Mouse (Mus musculus) brown adipose tissue, adult 24 weeks (tissue): Measurements from ENCODE around the gene Zmynd10. TPM values are rescaled to one million over a fixed set of nuclear protein-coding genes. Genes with fewer than 3 reads are reported as not detected.

Experiments used
- H3K27ac ChIP-seq: fragments of 200-500 bp; replicated peaks from 2 replicates; pipeline ENCODE4 v1.5.1; 2012; ENCODE audit warnings: low read depth, mild to moderate bottlenecking, low read length
- H3K4me1 ChIP-seq: fragments of 200-500 bp; 2 replicates; pipeline ENCODE4 v1.6.1; 2012; ENCODE audit warnings: low read length, mixed read lengths; ENCODE audit not compliant: control insufficient read depth, insufficient read depth, insufficient read length
- H3K4me3 ChIP-seq: fragments of 200-500 bp; 2 replicates; pipeline ENCODE4 v1.5.1; 2012; ENCODE audit warnings: low read depth, mild to moderate bottlenecking, low read length, moderate library complexity; ENCODE audit not compliant: insufficient read depth
- polyA plus RNA-seq: library from polyadenylated mRNA; stranded (reverse); fragments of >200 nt; gene quantifications from 2 replicates; pipeline ENCODE4 v1.2.4, GENCODE M21; 2012; ENCODE audit not compliant: missing spikeins, insufficient read depth, insufficient read length

Gene Zmynd10
- polyA plus RNA-seq, 1 experiment, result not detected

- Histone ChIP-seq H3K4me3 (peak overlapping the region; percentile 24; the same call in 1 of the 2 replicates), H3K4me1 (no peaks in the 10 kb centered on the region), H3K27ac (no peak overlapping the region)
Observed at GRCm38 (mm10) chr9:107526198-107527026, 20.7 kb upstream of the Zmynd10 start.

- peak within 1 kb of the TSS; percentile 90 for H3K4me3 ChIP-seq
- H3K27ac ChIP-seq, result peak within 1 kb of the TSS; percentile 80
- peaks cover 13% of the 10 kb centered on the region for H3K4me1 ChIP-seq
Observed at GRCm38 (mm10) chr9:107533791-107534407, 13.2 kb upstream of the Zmynd10 start, which contains the start of gene Tmem115. TSS of gene Tmem115 (plus strand) at chr9:107533945.

GRCm38 (mm10) chr9:107534408-107535202 is 12.5 kb upstream of the Zmynd10 start:
- H3K4me3 ChIP-seq, result peak overlapping the region; percentile 90
- peak overlapping the region; percentile 80 for H3K27ac ChIP-seq
- H3K4me1 ChIP-seq, result peaks cover 13% of the 10 kb centered on the region

DNA sequence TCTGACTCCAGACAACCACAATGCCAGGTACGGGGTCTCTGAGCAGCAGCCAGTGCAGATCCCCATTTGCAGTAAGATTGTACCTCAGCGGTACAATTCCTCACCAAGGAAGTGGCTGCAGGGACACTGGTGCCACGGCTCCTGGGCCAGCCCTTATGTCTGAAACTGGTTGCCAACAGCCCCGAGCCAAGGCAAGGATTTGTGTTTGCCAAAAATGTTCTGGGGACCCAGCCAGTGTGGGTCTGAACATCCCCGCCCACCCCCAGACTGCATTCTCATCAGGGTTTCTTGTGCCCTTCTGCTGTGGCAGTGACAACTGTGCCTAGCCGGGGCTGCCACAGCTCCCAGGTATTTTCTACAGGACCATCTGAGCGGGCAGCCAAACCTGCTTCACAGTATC is 8.9 kb upstream of the Zmynd10 start:
- H3K4me1 ChIP-seq, result peaks cover 19% of the 10 kb centered on the region
- H3K4me3 ChIP-seq, result no peak overlapping the region
- no peak overlapping the region for H3K27ac ChIP-seq

GRCm38 (mm10) chr9:107538711-107539110 is 8.4 kb upstream of the Zmynd10 start:
- Histone ChIP-seq H3K4me1 (peaks cover 19% of the 10 kb centered on the region), H3K4me3 (no peak overlapping the region), H3K27ac (no peak overlapping the region)

DNA sequence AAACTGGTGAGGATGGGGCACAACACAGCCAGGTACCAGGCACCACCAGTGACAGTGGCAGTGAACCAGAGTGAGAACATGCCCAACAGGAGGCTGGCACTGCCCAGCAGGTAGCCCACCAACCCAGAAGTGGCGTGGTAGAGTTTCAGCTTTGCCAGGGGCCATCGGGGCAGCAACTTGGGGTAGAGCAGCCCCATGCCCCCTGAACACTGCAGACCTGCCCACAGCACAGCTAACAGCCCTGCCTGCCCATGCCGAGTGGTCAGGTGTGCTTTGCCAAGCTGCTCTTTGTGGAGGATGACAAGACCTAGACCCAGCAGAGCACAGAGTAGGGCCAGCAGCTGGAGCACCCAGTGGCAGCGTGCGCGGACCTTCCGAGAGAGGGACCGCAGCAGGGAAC is 7.2 kb upstream of the Zmynd10 start:
- Histone ChIP-seq H3K4me3 (no peak overlapping the region), H3K27ac (no peak overlapping the region), H3K4me1 (peaks cover 19% of the 10 kb centered on the region)

- Histone ChIP-seq H3K4me3 (no peak overlapping the region), H3K27ac (no peak overlapping the region), H3K4me1 (peaks cover 16% of the 10 kb centered on the region)
Observed at GRCm38 (mm10) chr9:107540420-107540819, 6.7 kb upstream of the Zmynd10 start.

GRCm38 (mm10) chr9:107541005-107541404 is 6.1 kb upstream of the Zmynd10 start:
- no peak overlapping the region for H3K27ac ChIP-seq
- peaks cover 10% of the 10 kb centered on the region for H3K4me1 ChIP-seq
- peak overlapping the region; percentile 96 for H3K4me3 ChIP-seq

- H3K27ac ChIP-seq, result peak within 1 kb of the TSS; percentile 88
- H3K4me1 ChIP-seq, result peaks cover 7% of the 10 kb centered on the region
- peak within 1 kb of the TSS; percentile 96 for H3K4me3 ChIP-seq
Observed at GRCm38 (mm10) chr9:107541474-107542351, 5.4 kb upstream of the Zmynd10 start, which contains the start of the genes Cyb561d2 and Nprl2. TSS of gene Cyb561d2 (minus strand) at chr9:107542193. TSS of gene Nprl2 (plus strand) at chr9:107542226.

- peak overlapping the region; percentile 96 for H3K4me3 ChIP-seq
- H3K27ac ChIP-seq, result peak overlapping the region; percentile 72
Observed at GRCm38 (mm10) chr9:107542352-107542686, 4.8 kb upstream of the Zmynd10 start.

GRCm38 (mm10) chr9:107542721-107543120 is 4.4 kb upstream of the Zmynd10 start:
- Histone ChIP-seq H3K27ac (no peak overlapping the region), H3K4me3 (peak overlapping the region; percentile 96), H3K4me1 (peaks cover 5% of the 10 kb centered on the region; the same call in 1 of the 2 replicates)

More at GRCm38 (mm10) chr9:107542352-107542686, 4.8 kb upstream of the Zmynd10 start:
- H3K4me1 ChIP-seq, result peaks cover 5% of the 10 kb centered on the region; the same call in 1 of the 2 replicates

- peaks cover 5% of the 10 kb centered on the region; the same call in 1 of the 2 replicates for H3K4me1 ChIP-seq
- H3K27ac ChIP-seq, result no peak overlapping the region
Observed at GRCm38 (mm10) chr9:107543299-107543698, 3.8 kb upstream of the Zmynd10 start.

DNA sequence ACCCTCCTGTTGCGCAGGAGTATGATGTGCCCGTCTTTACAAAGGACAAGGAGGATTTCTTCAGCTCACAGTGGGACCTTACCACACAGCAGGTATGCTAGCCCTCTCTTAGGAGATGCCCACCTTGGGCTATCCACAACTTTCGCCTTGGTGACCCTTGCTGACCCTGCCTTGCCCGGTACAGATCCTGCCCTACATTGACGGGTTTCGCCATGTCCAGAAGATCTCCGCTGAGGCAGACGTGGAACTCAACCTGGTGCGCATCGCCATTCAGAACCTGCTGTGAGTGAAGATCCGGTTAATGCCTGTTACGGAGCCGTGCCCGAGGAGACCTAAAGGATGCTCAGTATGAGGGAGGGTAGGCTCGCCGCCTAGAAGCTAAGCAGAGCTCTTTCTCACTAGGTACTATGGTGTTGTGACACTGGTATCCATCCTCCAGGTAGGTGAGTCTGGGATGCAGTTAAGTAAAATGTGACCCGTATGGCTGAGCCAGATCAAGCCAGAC is 2.9 kb upstream of the Zmynd10 start:
- H3K27ac ChIP-seq, result no peak overlapping the region
- H3K4me1 ChIP-seq, result peaks cover 5% of the 10 kb centered on the region; the same call in 1 of the 2 replicates
- no peak overlapping the region for H3K4me3 ChIP-seq

More at GRCm38 (mm10) chr9:107543299-107543698, 3.8 kb upstream of the Zmynd10 start:
- H3K4me3 ChIP-seq, result no peak overlapping the region

DNA sequence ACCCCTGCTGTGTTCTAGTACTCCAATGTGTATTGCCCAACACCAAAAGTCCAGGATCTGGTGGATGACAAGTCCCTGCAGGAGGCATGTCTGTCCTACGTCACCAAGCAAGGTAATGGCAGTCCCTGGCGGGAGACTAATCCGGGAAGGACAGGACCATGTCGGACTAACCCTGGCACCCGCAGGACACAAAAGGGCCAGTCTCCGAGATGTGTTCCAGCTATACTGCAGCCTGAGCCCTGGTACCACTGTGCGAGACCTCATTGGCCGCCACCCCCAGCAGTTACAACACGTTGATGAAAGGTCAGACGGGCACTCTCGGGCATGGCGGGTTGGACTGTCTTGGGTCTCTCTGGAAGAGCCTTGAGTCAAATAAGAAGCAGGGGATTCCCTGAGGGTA is 2.4 kb upstream of the Zmynd10 start:
- H3K27ac ChIP-seq, result no peak overlapping the region
- no peak overlapping the region for H3K4me3 ChIP-seq
- H3K4me1 ChIP-seq, result peaks cover 5% of the 10 kb centered on the region; the same call in 1 of the 2 replicates
